In genomic region chr6:127114753-127115456, GRCm38 (mm10) we compare ENCODE assay signal across 19 mouse cellular contexts. TPM values are rescaled to one million over a fixed set of nuclear protein-coding genes. Genes with fewer than 3 reads are reported as not detected.
DNase-seq lines count a peak whose midpoint lies in the region; ATAC-seq and TF ChIP-seq lines count a peak whose summit lies in the region.
"Had no signal": no experiment of that assay in that cellular context is flagged by ENCODE, and none has a peak within 500 bp of the region (broad histone marks: within the 10 kb centered on the region; RNA-seq: fewer than 3 reads in every experiment).

No protein-coding gene starts in this region.

- no peaks in the 10 kb centered on the region for H3K27me3 ChIP-seq in forebrain, embryonic 14.5 days (replicated peaks; ENCODE audit: control insufficient read depth, insufficient read depth, low read length)
- peaks cover 15% of the 10 kb centered on the region for H3K27me3 ChIP-seq in forebrain, embryonic 10.5 days (ENCODE audit: poor library complexity, severe bottlenecking)
- no peaks in the 10 kb centered on the region for H3K27me3 ChIP-seq in liver, adult 2 months (ENCODE audit: control insufficient read depth, insufficient read depth, low read length)
- peaks cover 18% of the 10 kb centered on the region for H3K27me3 ChIP-seq in liver, embryonic 11.5 days (replicated peaks; ENCODE audit: control insufficient read depth, insufficient read depth, low read length)
- H3K27me3 ChIP-seq in midbrain, postnatal 0 days (ENCODE audit: insufficient read depth, low read length), result no peaks in the 10 kb centered on the region
- H3K27me3 ChIP-seq: kidney, embryonic 15.5 days; limb, embryonic 15.5 days had no signal

- no peaks in the 10 kb centered on the region for H3K4me1 ChIP-seq in forebrain, embryonic 14.5 days (ENCODE audit: control insufficient read depth, insufficient read depth, low read length)
- H3K4me1 ChIP-seq in forebrain, embryonic 10.5 days, result peaks cover 4% of the 10 kb centered on the region
- no peaks in the 10 kb centered on the region for H3K4me1 ChIP-seq in liver, adult 2 months (ENCODE audit: control insufficient read depth, insufficient read depth, low read length)
- no peaks in the 10 kb centered on the region for H3K4me1 ChIP-seq in liver, embryonic 11.5 days (replicated peaks; ENCODE audit: control insufficient read depth, insufficient read depth, low read length)
- H3K4me1 ChIP-seq in midbrain, postnatal 0 days (ENCODE audit: insufficient read depth, low read length), result no peaks in the 10 kb centered on the region
- H3K4me1 ChIP-seq: limb, embryonic 15.5 days had no signal

- intact Hi-C loops in heart, postnatal 25 days (cut with DNase I), result no loop called here

- TF ChIP-seq CTCF in liver, adult 2 months (IDR thresholded peaks at IDR 0.05; ENCODE audit: low read depth, low read length), result no peak
- peak; percentile 19; the same call in 1 of the 2 replicates for TF ChIP-seq CTCF in midbrain, postnatal 0 days (IDR thresholded peaks at IDR 0.05)

- 0 out of 2 replicates have a peak overlapping the region, but pooled peaks have one; percentile 23 for H3K27ac ChIP-seq in forebrain, embryonic 14.5 days (ENCODE audit: low read depth, low read length)
- H3K27ac ChIP-seq in forebrain, embryonic 10.5 days, result no peak overlapping the region
- no peak overlapping the region for H3K27ac ChIP-seq in liver, adult 2 months (replicated peaks; ENCODE audit: insufficient read depth, low read depth, low read length)
- no peak overlapping the region for H3K27ac ChIP-seq in liver, embryonic 11.5 days (ENCODE audit: low read depth, low read length)
- no peak overlapping the region for H3K27ac ChIP-seq in midbrain, postnatal 0 days (ENCODE audit: low read depth, low read length)
- H3K27ac ChIP-seq: kidney, embryonic 15.5 days; left cerebral cortex, adult 2 months; limb, embryonic 15.5 days; stomach, postnatal 0 days had no signal

- no peak overlapping the region for H3K4me3 ChIP-seq in forebrain, embryonic 14.5 days (ENCODE audit: low read depth, low read length)
- no peak overlapping the region for H3K4me3 ChIP-seq in forebrain, embryonic 10.5 days
- no peak overlapping the region for H3K4me3 ChIP-seq in liver, adult 2 months (ENCODE audit: insufficient read depth, low read depth, low read length)
- H3K4me3 ChIP-seq in liver, embryonic 11.5 days (ENCODE audit: low read depth, low read length), result no peak overlapping the region
- H3K4me3 ChIP-seq in midbrain, postnatal 0 days (ENCODE audit: low read depth, low read length), result no peak overlapping the region
- H3K4me3 ChIP-seq: kidney, embryonic 15.5 days; left cerebral cortex, adult 2 months; limb, embryonic 15.5 days had no signal

- no peak overlapping the region for H3K9ac ChIP-seq in forebrain, embryonic 14.5 days (ENCODE audit: low read length)
- no peak overlapping the region for H3K9ac ChIP-seq in liver, adult 2 months (ENCODE audit: low read depth, low read length)
- H3K9ac ChIP-seq in liver, embryonic 11.5 days (ENCODE audit: low read depth, low read length), result no peak overlapping the region
- no peak overlapping the region for H3K9ac ChIP-seq in midbrain, postnatal 0 days (replicated peaks; ENCODE audit: low read length, poor library complexity, severe bottlenecking)
- H3K9ac ChIP-seq: kidney, embryonic 15.5 days; limb, embryonic 15.5 days; lung, embryonic 14.5 days had no signal

- H3K4me2 ChIP-seq in forebrain, embryonic 14.5 days (ENCODE audit: low read length), result no peak overlapping the region
- no peak overlapping the region for H3K4me2 ChIP-seq in liver, embryonic 11.5 days
- H3K4me2 ChIP-seq in midbrain, postnatal 0 days (ENCODE audit: low read depth, low read length, poor library complexity, severe bottlenecking), result no peak overlapping the region
- H3K4me2 ChIP-seq: kidney, embryonic 15.5 days; limb, embryonic 15.5 days; lung, embryonic 14.5 days had no signal

- no peaks in the 10 kb centered on the region for H3K79me2 ChIP-seq in liver, adult 2 months (ENCODE audit: control insufficient read depth, insufficient read depth, low read length)

- peak; percentile 55 for DNase-seq in forebrain, embryonic 14.5 days (ENCODE audit: low spot score)
- DNase-seq in forebrain, embryonic 10.5 days (ENCODE audit: extremely low spot score, low spot score), result no peak
- peak; percentile 37 for DNase-seq in liver, adult 2 months (ENCODE audit: extremely low read depth, low read depth, low spot score)
- DNase-seq in liver, embryonic 11.5 days (ENCODE audit: low spot score), result no peak
- peak; percentile 45 to 47 for DNase-seq in layer of hippocampus, postnatal 10 days (ENCODE audit: low spot score in 2 of 2)
- peak; percentile 84 for DNase-seq in midbrain, postnatal 0 days (ENCODE audit: low spot score)
- no peak for DNase-seq in heart, postnatal 25 days (ENCODE audit: low spot score)
- no peak for DNase-seq in spleen, postnatal 10 days (ENCODE audit: low spot score in 2 of 2)
- DNase-seq: cerebellum, adult 18-20 months; lung, embryonic 14.5 days had no signal

- H3K9me3 ChIP-seq in forebrain, embryonic 14.5 days (replicated peaks; ENCODE audit: control insufficient read depth, low read length), result no peaks in the 10 kb centered on the region
- no peaks in the 10 kb centered on the region for H3K9me3 ChIP-seq in forebrain, embryonic 10.5 days
- no peaks in the 10 kb centered on the region for H3K9me3 ChIP-seq in liver, embryonic 11.5 days (ENCODE audit: control insufficient read depth, low read length)
- H3K9me3 ChIP-seq in midbrain, postnatal 0 days (ENCODE audit: low read length), result no peaks in the 10 kb centered on the region
- H3K9me3 ChIP-seq: kidney, embryonic 15.5 days; limb, embryonic 15.5 days had no signal

- TF ChIP-seq POLR2A in liver, adult 2 months (IDR thresholded peaks at IDR 0.05; ENCODE audit: extremely low read depth, insufficient read depth, low read length), result no peak

- no peaks in the 10 kb centered on the region for H3K36me3 ChIP-seq in forebrain, embryonic 14.5 days (ENCODE audit: control insufficient read depth, insufficient read depth, low read length)
- H3K36me3 ChIP-seq in forebrain, embryonic 10.5 days (replicated peaks), result no peaks in the 10 kb centered on the region
- H3K36me3 ChIP-seq in liver, adult 2 months (ENCODE audit: control insufficient read depth, insufficient read depth, low read length), result no peaks in the 10 kb centered on the region
- no peaks in the 10 kb centered on the region for H3K36me3 ChIP-seq in liver, embryonic 11.5 days (ENCODE audit: control insufficient read depth, insufficient read depth, low read length)
- no peaks in the 10 kb centered on the region for H3K36me3 ChIP-seq in midbrain, postnatal 0 days (ENCODE audit: insufficient read depth, low read length)
- H3K36me3 ChIP-seq: kidney, embryonic 15.5 days; limb, embryonic 15.5 days had no signal

- WGBS in forebrain, embryonic 14.5 days, result 60% methylated on average over 23 of the region's 23 CpGs
- WGBS in forebrain, embryonic 10.5 days, result 67% methylated on average over 23 of the region's 23 CpGs
- 77% methylated on average over 23 of the region's 23 CpGs for WGBS in liver, adult 2 months
- WGBS in liver, embryonic 11.5 days, result 62% methylated on average over 23 of the region's 23 CpGs
- WGBS in midbrain, postnatal 0 days, result 27% methylated on average over 23 of the region's 23 CpGs

- peak; percentile 52; the same call in 1 of the 2 replicates for ATAC-seq in forebrain, embryonic 14.5 days
- no peak for ATAC-seq in liver, embryonic 11.5 days (replicated peaks; ENCODE audit: low FRiP score)
- ATAC-seq in midbrain, postnatal 0 days (ENCODE audit: low FRiP score), result no peak
- ATAC-seq: activated CD4-positive, CD25-positive, alpha-beta regulatory T cell, adult 4 months; inflammation-experienced regulatory T-cells, adult 6 months had no signal

RNA-seq across cellular contexts. Expression of gene Tigar, which starts 5.5 kb away (rescaled TPM):
- 7.4 and 8.1 TPM in 2 replicates for polyA plus RNA-seq in forebrain, embryonic 14.5 days (2014; fragmentation: Nextera tagmentation; extraction: Ambion mirVana)
- 7.1 and 7.3 TPM in 2 replicates for polyA plus RNA-seq in forebrain, embryonic 10.5 days (2016; fragmentation: Nextera tagmentation; extraction: Ambion mirVana)
- total RNA-seq in liver, adult 2 months (2014; rRNA removed), result 2.3 and 2.4 TPM in 2 replicates
- polyA plus RNA-seq in liver, adult 2 months (2012; rRNA removed), result 3.8 and 4.2 TPM in 2 replicates
- polyA plus RNA-seq in liver, embryonic 11.5 days (2014; fragmentation: Nextera tagmentation; extraction: Ambion mirVana), result 2.2 and 2.5 TPM in 2 replicates
- total RNA-seq in layer of hippocampus, postnatal 10 days (2021), result 10 to 100 TPM; 29.3 to 30.3 TPM
- 6.1 and 6.7 TPM in 2 replicates for total RNA-seq in midbrain, postnatal 0 days (2014; rRNA removed)
- polyA plus RNA-seq in midbrain, postnatal 0 days (2015; fragmentation: Nextera tagmentation; extraction: Ambion mirVana), result 4.6 and 5.0 TPM in 2 replicates
- total RNA-seq in heart, postnatal 25 days (2021), result 10 to 100 TPM; 41.9 to 50.4 TPM

RNA-seq across cellular contexts. Expression of gene Ccnd2, which starts 37.1 kb away (rescaled TPM):
- 1,278 and 1,343 TPM in 2 replicates for polyA plus RNA-seq in forebrain, embryonic 14.5 days (2014; fragmentation: Nextera tagmentation; extraction: Ambion mirVana)
- polyA plus RNA-seq in forebrain, embryonic 10.5 days (2016; fragmentation: Nextera tagmentation; extraction: Ambion mirVana), result 997 and 1,058 TPM in 2 replicates
- 5.3 and 6.0 TPM in 2 replicates for total RNA-seq in liver, adult 2 months (2014; rRNA removed)
- polyA plus RNA-seq in liver, adult 2 months (2012; rRNA removed), result 2.4 and 5.0 TPM in 2 replicates
- polyA plus RNA-seq in liver, embryonic 11.5 days (2014; fragmentation: Nextera tagmentation; extraction: Ambion mirVana), result 273 and 275 TPM in 2 replicates
- 100 to 1,000 TPM; 190 to 200 TPM for total RNA-seq in layer of hippocampus, postnatal 10 days (2021)
- 13.9 and 14.5 TPM in 2 replicates for total RNA-seq in midbrain, postnatal 0 days (2014; rRNA removed)
- 95.6 and 106 TPM in 2 replicates for polyA plus RNA-seq in midbrain, postnatal 0 days (2015; fragmentation: Nextera tagmentation; extraction: Ambion mirVana)
- total RNA-seq in heart, postnatal 25 days (2021), result 100 to 1,000 TPM; 155 to 157 TPM

RNA-seq across cellular contexts. Expression of gene Fgf23, which starts 42.2 kb away (rescaled TPM):
- 0.09 and 0.11 TPM in 2 replicates for polyA plus RNA-seq in forebrain, embryonic 14.5 days (2014; fragmentation: Nextera tagmentation; extraction: Ambion mirVana)
- polyA plus RNA-seq in forebrain, embryonic 10.5 days (2016; fragmentation: Nextera tagmentation; extraction: Ambion mirVana), result 0.14 TPM in 1 of 2 replicates, not detected in the other
- total RNA-seq in liver, adult 2 months (2014; rRNA removed), result not detected in 2 replicates
- polyA plus RNA-seq in liver, adult 2 months (2012; rRNA removed), result not detected in 2 replicates
- polyA plus RNA-seq in liver, embryonic 11.5 days (2014; fragmentation: Nextera tagmentation; extraction: Ambion mirVana), result 0.13 and 0.30 TPM in 2 replicates
- total RNA-seq in layer of hippocampus, postnatal 10 days (2021), result under 1 TPM; 0.25 to 0.85 TPM
- total RNA-seq in midbrain, postnatal 0 days (2014; rRNA removed), result 0.33 and 0.77 TPM in 2 replicates
- polyA plus RNA-seq in midbrain, postnatal 0 days (2015; fragmentation: Nextera tagmentation; extraction: Ambion mirVana), result 0.38 and 0.63 TPM in 2 replicates
- not detected for total RNA-seq in heart, postnatal 25 days (2021)
- total RNA-seq: granulocyte monocyte progenitor cell, adult 5-6 weeks; megakaryocyte progenitor cell, adult 5-6 weeks; MEL had no signal
- polyA plus RNA-seq: activated CD4-positive, CD25-positive, alpha-beta regulatory T cell, adult 4 months; kidney, embryonic 15.5 days; limb, embryonic 15.5 days; lung, embryonic 14.5 days; stomach, postnatal 0 days had no signal

Comparison
In these comparisons a context has a peak if more than half of its experiments do, and no peak if none do; other contexts are left out.
1. DNase-seq: peak in forebrain, embryonic 14.5 days (single experiment), liver, adult 2 months (single experiment), layer of hippocampus, postnatal 10 days (2 of 2) and midbrain, postnatal 0 days (single experiment); none in forebrain, embryonic 10.5 days (single experiment), liver, embryonic 11.5 days (single experiment), heart, postnatal 25 days (single experiment) and spleen, postnatal 10 days (0 of 2).
2. RNA of gene Ccnd2, which starts 37.1 kb away (polyA plus RNA-seq): 1,278 to 1,343 TPM in forebrain, embryonic 14.5 days, 997 to 1,058 TPM in forebrain, embryonic 10.5 days, 273 to 275 TPM in liver, embryonic 11.5 days and 95.6 to 106 TPM in midbrain, postnatal 0 days; 2.4 to 5.0 TPM in liver, adult 2 months; every median in the first group is over 10 times any median in the second.